Mouse (Mus musculus) olfactory bulb, adult 2 months (tissue): ENCODE data around the gene Col26a1.

Experiments used
- CTCF ChIP-seq: fragments of 200-500 bp; IDR thresholded peaks from 2 replicates; pipeline ENCODE4 v1.5.1; 2012; ENCODE audit warnings: low read depth, mild to moderate bottlenecking, low read length, moderate library complexity; ENCODE audit not compliant: insufficient read depth
- POLR2A ChIP-seq: fragments of 200-500 bp; IDR thresholded peaks from 2 replicates; pipeline ENCODE4 v1.6.1; 2012; ENCODE audit warnings: mild to moderate bottlenecking, low read depth, low read length, moderate library complexity; ENCODE audit not compliant: insufficient read depth

- TF ChIP-seq CTCF: no peak
- no peak for TF ChIP-seq POLR2A
These were observed 12.0 kb upstream of the Col26a1 start for GRCm38 (mm10) chr5:136894840-136895528.
